Mouse (Mus musculus): ENCODE measurements at regions not wholly inside any gene's neighbourhood (a gene's known extent, or its start where the extent isn't known, plus 50 kb on each side); places are given as distances from the start of the nearest gene placed in this dataset.
A peak's percentile ranks its signal among the peaks of the same experiment; 100 is the strongest.

- no peak for DNase-seq (ENCODE audit: low spot score in 2 of 2)
These were observed 425.1 kb upstream of the Depdc1a start for GRCm38 (mm10) chr3:159069957-159070684.

DNA sequence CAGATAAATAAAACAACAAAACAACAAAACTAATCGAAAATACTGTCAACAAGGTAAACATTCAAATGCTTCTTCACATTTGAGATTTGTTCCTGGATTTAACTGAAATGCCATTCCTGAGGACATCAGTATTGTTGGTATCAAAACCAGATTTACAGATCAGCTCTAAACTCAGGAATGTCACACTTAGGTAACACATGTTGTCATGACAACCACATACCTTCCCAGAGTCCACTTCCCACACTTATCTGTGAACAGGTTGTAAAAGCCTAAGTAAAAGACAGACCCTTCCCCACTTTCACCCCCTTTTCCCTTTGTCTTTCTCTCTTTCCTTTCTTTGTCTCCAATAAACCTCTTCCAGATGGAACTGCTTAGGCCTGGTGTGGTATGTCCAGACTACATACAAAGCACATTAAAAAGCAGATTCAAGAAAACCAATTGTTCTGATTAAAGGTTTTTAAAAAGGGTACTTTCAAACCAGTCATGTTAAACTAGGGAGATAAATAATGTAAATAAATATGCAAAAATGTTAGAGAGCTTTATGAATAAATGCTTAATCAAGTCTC lies 438.2 kb upstream of the Depdc1a start:
- no peak for DNase-seq (ENCODE audit: low spot score in 2 of 2)

DNA sequence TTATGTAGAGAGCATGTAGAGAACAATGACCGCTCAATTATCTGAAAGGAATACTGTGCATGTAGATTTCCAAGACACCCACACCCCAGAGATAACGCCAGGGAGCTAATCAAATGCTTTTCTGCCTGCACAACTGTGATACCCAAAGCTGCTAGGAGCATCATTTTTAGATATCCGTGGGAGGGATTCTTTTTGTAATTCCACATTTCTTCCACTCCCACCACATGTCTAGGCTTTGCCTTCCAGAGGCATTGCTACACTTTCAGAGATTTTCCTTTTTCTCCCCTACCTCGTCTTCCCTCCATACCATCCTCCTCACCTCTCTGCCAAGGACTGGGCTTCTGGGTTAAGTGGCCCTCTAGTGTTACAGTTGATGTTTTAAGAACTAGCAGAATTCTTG lies 460.4 kb upstream of the Depdc1a start:
- peak in 1 of 2 experiments; percentile 18 for DNase-seq (ENCODE audit: low spot score in 2 of 2)

DNA sequence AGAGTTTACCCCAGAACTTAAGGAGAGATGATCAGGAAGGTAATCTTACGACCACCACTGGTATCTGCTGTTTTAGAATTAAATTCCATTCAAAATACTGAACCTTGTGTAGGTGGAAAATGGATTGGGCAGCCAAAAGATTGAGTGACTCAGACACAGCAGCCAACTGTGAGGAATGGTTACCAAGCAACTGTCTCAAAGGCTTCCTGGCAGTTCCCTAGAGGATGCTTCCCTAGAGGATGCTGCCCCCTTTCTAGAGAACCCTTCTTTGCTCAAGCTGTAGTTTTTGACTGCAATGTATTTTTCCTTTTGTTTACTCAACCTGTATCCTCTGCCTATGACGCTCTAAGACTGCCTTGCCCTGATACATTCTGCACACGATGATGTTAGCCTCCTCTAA lies 463.7 kb upstream of the Depdc1a start:
- no peak for DNase-seq (ENCODE audit: low spot score in 2 of 2)

GRCm38 (mm10) chr3:159030675-159031074 lies 464.6 kb upstream of the Depdc1a start:
- DNase-seq (ENCODE audit: low spot score in 2 of 2): peak in 1 of 2 experiments; percentile 29

DNA sequence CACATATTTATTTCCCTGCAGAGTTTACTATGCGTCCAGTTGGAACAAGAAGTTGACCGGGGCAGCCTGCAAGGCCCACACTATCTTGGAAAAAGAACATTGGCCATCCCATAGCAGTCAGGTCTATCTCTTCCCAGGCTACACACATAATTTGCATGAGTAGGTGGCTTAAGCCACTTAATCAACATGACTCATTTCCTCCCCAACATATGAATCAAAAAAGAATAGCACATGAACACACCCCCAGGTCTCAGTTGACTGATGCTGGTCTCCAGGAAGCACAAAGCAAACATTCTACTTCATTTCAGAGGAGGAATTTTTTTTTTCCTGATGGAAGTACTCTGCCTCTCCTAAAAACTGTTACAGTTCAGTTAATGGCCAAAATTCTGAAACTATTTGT lies 465.3 kb upstream of the Depdc1a start:
- no peak for DNase-seq (ENCODE audit: low spot score in 2 of 2)

DNA sequence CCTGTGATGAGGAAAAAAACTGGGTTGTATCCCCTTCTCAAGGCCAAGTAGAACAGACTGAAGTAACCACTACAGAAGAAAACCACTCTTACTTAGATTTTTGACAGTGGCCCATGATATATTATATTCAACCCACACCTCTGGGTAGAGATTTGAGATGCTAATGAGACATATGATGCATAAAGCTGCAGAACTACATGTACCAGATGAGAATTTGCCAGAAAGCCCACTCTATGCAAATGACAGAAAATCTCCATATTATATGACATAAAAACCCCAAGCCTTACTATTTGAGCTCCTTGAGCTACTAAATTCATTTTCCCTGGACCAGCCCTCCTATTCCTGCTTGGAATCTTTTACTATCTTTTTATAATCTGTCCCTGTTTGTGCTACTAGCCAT lies 458.4 kb upstream of the Lrrc7 start:
- no peak for DNase-seq (ENCODE audit: low spot score in 2 of 2)

DNA sequence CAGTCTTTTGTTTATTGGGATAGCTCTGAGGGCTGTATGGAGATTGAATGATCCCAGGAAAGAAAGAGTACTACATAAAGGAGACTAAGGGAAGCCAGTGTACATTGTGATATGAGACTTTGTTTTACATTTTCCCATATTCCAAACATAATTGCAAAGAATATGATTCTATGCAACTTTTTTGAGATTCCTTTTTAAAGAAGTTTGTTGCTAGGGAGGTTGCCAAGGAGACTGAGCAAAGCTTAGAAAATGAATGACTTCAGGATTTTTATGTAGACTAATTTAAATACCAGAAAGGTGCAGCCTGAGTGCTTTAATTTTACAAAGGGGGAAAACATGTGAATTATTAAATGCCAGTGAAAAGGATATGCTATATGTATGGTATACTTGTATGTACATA lies 455.2 kb upstream of the Lrrc7 start:
- no peak for DNase-seq (ENCODE audit: low spot score in 2 of 2)

DNA sequence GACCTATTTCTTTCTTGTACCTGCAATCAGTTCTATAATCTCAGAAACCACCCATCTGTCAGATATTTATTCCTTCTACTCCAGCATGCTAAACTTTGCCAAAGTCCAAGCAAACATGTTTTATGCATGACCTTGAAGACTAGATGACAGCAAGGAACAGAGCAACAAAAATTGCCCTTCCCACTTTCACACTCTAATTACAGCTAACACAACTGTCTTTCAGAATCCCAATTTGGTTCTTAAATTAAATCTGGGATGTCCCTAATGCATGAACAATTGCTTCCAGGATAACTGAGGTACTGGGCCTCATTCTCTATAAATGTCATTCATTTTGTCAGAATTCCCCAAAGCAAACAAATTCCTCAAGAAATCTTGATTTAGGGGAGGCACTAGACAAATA lies 454.4 kb upstream of the Lrrc7 start:
- DNase-seq (ENCODE audit: low spot score in 2 of 2): no peak

GRCm38 (mm10) chr3:159010954-159011638 lies 449.1 kb upstream of the Lrrc7 start:
- no peak for DNase-seq (ENCODE audit: low spot score in 2 of 2)

DNA sequence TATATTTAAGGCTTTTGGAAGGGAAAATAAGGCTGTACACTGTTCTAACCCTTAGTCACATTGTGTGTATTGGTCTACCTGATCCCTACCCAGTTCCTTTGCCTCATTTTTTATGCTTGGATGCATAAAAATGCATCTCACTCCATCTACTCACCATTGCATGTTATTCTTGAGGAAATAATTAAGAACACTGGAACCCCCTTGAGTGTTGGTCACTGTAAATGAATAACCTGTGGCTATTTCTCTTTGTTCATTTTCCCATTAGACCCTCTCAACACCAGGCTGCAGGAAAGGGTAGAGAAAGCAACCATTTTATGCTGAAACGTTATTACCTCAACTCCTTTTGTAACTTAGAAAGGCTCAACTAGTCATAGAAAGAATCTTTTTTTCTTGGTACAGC lies 442.0 kb upstream of the Lrrc7 start:
- DNase-seq (ENCODE audit: low spot score in 2 of 2): no peak

- no peak for DNase-seq (ENCODE audit: low spot score in 2 of 2)
These were observed 423.6 kb upstream of the Lrrc7 start for GRCm38 (mm10) chr3:158985438-158986111.

- no peak for DNase-seq (ENCODE audit: low spot score in 2 of 2)
These were observed 385.0 kb upstream of the Lrrc7 start for GRCm38 (mm10) chr3:158947063-158947462.

DNA sequence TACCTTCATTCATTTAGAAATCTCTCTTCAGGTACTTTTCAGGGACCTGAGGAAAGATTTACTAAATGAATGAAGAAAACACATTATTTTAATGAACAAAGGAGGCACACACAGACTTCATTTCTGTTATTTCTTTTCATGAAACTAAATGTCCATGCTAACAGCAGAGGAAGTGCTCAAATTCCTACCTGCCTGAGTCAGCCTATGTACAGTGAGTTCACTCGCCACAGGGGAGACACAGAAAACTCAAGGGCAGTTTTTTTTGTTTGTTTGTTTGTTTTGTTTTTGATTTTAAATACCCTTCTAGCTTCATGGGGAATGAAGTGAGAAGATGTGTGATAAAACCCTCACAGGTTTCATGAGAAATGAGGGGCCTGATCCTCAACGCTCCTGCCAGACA lies 343.1 kb upstream of the Lrrc7 start:
- DNase-seq (ENCODE audit: low spot score in 2 of 2): no peak

GRCm38 (mm10) chr3:158899458-158899857 lies 337.4 kb upstream of the Lrrc7 start:
- DNase-seq (ENCODE audit: low spot score in 2 of 2): no peak

GRCm38 (mm10) chr3:158886732-158887386 lies 324.8 kb upstream of the Lrrc7 start:
- DNase-seq (ENCODE audit: low spot score in 2 of 2): no peak

- no peak for DNase-seq (ENCODE audit: low spot score in 2 of 2)
These were observed 324.3 kb upstream of the Lrrc7 start for GRCm38 (mm10) chr3:158886301-158886711.
